Mouse (Mus musculus): ENCODE results near the gene Cpt1b. TPM values are rescaled to one million over a fixed set of nuclear protein-coding genes. Genes with fewer than 3 reads are reported as not detected.

Gene Cpt1b
- polyA plus RNA-seq, 1 experiment from 2014 or later, result 0.54 TPM

DNA sequence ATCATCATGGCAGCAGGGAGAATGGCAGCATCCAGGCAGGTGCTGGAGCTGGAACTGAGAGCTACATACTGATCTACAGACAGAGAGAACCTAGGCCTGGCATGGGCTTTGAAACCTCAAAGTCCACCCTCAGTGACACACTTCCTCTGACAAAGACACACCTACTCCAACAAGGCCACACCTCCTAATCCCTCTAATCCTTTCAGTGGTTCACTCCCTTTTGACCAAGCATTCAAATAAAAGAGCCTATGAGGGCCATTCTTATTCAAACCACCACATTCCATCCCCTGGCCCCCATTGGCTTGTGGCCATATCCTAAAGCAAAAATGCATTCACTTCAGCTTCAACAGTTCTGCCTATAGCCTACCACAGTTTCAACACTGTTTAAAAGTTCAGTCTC is 19.0 kb downstream of the Cpt1b start:
- no peaks in the 10 kb centered on the region for H3K27me3 ChIP-seq (ENCODE audit: insufficient read depth, low read length)
- H3K9ac ChIP-seq, result no peak overlapping the region
- no peaks in the 10 kb centered on the region for H3K9me3 ChIP-seq (ENCODE audit: low read depth, low read length)
- no peak for DNase-seq
- H3K27ac ChIP-seq (ENCODE audit: low read depth), result no peak overlapping the region
- no peaks in the 10 kb centered on the region for H3K36me3 ChIP-seq (ENCODE audit: insufficient read depth)
- no peak overlapping the region for H3K4me3 ChIP-seq (ENCODE audit: low read depth, low read length)
- TF ChIP-seq CTCF (IDR thresholded peaks at IDR 0.05; ENCODE audit: low read depth), result no peak
- H3K4me2 ChIP-seq, result no peak overlapping the region
- no peak for ATAC-seq (ENCODE audit: insufficient read depth)
- no peaks in the 10 kb centered on the region for H3K4me1 ChIP-seq (ENCODE audit: insufficient read depth)

DNA sequence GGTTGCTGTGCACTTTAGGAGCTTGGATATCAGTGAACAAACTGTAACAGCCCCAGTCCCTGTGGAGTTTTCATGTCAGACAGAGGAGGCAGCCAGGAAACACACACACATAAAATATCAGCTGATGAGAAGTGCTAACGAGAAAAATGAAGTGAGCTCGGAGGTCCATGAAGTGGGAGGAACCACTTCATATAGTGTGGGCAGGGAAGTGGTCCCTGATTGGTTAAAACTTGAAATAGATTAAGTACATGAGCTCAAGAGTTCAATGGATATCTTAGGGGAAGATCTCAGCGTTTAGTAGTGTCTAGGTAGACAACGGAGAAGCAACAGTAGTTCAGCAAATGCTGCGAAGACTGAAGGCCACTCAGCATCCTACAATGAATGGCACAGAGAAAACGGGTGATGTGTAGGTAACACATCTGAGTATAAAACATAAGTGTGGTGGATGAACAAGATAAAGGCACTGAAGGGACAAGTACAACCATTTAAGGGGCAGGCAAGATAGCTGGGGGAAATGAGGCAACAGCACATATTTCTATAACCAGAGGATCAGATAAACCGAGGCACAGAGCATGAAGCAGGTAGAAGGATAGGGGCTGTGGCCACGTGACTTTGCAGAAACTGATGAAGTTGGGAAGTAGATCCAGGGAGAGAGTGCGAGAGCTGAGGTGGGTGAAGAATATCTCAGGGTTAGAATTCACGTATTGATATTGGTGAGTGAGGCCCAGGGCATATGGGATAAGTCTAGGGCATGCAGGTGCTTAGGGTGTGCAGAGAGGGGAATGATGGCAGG is 20.6 kb downstream of the Cpt1b start:
- DNase-seq (no peak), ATAC-seq (ENCODE audit: insufficient read depth) (no peak)
- Histone ChIP-seq H3K4me1 (ENCODE audit: insufficient read depth) (no peaks in the 10 kb centered on the region), H3K27me3 (ENCODE audit: insufficient read depth, low read length) (no peaks in the 10 kb centered on the region), H3K36me3 (ENCODE audit: insufficient read depth) (no peaks in the 10 kb centered on the region), H3K4me2 (no peak overlapping the region), H3K27ac (ENCODE audit: low read depth) (no peak overlapping the region), H3K9ac (no peak overlapping the region), H3K4me3 (ENCODE audit: low read depth, low read length) (no peak overlapping the region), H3K9me3 (ENCODE audit: low read depth, low read length) (no peaks in the 10 kb centered on the region)
- 78% methylated on average over 10 of the region's 10 CpGs for WGBS
- TF ChIP-seq CTCF (IDR thresholded peaks at IDR 0.05; ENCODE audit: low read depth), result no peak

DNA sequence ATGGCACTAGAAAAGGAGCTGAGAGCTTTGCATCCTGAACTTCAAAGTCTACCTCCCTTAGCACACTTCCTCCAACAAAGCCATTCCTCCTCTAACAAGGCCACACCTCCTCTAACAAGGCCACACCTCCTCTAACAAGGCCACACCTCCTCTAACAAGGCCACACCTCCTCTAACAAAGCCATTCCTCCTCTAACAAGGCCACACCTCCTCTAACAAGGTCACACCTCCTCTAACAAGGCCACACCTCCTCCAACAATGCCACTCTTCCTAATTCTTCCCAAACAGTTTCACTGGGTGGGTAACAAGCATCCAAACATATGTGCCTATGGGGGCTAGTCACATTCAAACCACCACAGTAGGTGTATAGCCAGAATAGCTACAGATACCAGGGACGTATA is 23.2 kb downstream of the Cpt1b start:
- WGBS, result 84% methylated on average over 1 of the region's 1 CpGs

GRCm38 (mm10) chr15:89399716-89400115 is 25.9 kb downstream of the Cpt1b start:
- no peaks in the 10 kb centered on the region for H3K9me3 ChIP-seq (ENCODE audit: low read depth, low read length)
- no peaks in the 10 kb centered on the region for H3K27me3 ChIP-seq (ENCODE audit: insufficient read depth, low read length)
- H3K9ac ChIP-seq, result no peak overlapping the region
- no peak overlapping the region for H3K4me3 ChIP-seq (ENCODE audit: low read depth, low read length)
- no peaks in the 10 kb centered on the region for H3K36me3 ChIP-seq (ENCODE audit: insufficient read depth)
- H3K27ac ChIP-seq (ENCODE audit: low read depth), result no peak overlapping the region
- no peak overlapping the region for H3K4me2 ChIP-seq
- 52% methylated on average over 1 of the region's 1 CpGs for WGBS
- ATAC-seq (ENCODE audit: insufficient read depth), result no peak
- no peak for DNase-seq
- H3K4me1 ChIP-seq (ENCODE audit: insufficient read depth), result no peaks in the 10 kb centered on the region
- TF ChIP-seq CTCF (IDR thresholded peaks at IDR 0.05; ENCODE audit: low read depth), result no peak

More for the DNA sequence above, 23.2 kb downstream of the Cpt1b start:
- Histone ChIP-seq H3K4me3 (ENCODE audit: low read depth, low read length) (no peak overlapping the region), H3K27ac (ENCODE audit: low read depth) (no peak overlapping the region), H3K9ac (no peak overlapping the region), H3K36me3 (ENCODE audit: insufficient read depth) (no peaks in the 10 kb centered on the region), H3K4me2 (no peak overlapping the region), H3K4me1 (ENCODE audit: insufficient read depth) (no peaks in the 10 kb centered on the region), H3K9me3 (ENCODE audit: low read depth, low read length) (no peaks in the 10 kb centered on the region), H3K27me3 (ENCODE audit: insufficient read depth, low read length) (no peaks in the 10 kb centered on the region)
- TF ChIP-seq CTCF (IDR thresholded peaks at IDR 0.05; ENCODE audit: low read depth), result no peak
- ATAC-seq (ENCODE audit: insufficient read depth), result no peak
- no peak for DNase-seq

DNA sequence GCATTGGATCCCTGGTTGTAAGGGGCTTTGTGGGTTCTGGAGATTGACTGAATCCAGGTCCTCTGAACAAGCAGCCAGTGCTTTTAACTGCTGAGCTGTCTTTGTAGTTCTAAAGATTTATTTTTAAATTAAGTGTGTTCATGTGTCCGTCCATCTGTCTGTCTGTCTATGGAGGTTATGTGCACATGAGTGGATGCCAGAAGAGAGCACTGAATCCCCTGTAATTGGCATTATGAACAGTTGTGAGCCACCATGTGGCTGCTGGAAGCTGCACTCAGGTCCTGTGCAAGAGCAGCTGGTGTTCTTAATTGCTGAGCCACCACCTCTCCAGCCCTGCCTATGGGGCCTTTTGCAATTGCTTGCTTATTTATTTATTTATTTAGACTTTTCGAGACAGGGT is 27.5 kb downstream of the Cpt1b start:
- ATAC-seq (ENCODE audit: insufficient read depth) (no peak), DNase-seq (no peak)
- no peak for TF ChIP-seq CTCF (IDR thresholded peaks at IDR 0.05; ENCODE audit: low read depth)

DNA sequence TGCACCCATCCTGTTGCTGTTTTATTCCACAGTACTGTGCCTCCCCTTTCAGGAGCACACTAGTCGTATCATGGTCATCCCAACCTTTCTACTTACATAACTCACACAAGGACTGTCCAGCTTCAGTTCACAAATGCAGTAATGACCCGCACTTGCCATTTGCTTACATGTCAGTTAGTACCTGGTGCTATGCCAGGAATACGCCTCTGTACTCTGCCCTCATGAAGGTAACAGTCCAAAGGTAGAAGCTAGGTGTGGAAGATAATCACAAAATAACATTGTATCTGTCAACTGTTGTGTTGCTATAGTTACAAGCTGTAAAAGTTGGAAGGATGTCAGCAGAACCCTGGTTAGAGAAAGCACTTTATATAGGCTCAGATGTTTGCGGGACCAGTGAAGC is 28.8 kb downstream of the Cpt1b start:
- Histone ChIP-seq H3K4me2 (no peak overlapping the region), H3K9ac (no peak overlapping the region), H3K27me3 (ENCODE audit: insufficient read depth, low read length) (no peaks in the 10 kb centered on the region), H3K9me3 (ENCODE audit: low read depth, low read length) (no peaks in the 10 kb centered on the region), H3K4me1 (ENCODE audit: insufficient read depth) (no peaks in the 10 kb centered on the region), H3K4me3 (ENCODE audit: low read depth, low read length) (no peak overlapping the region), H3K36me3 (ENCODE audit: insufficient read depth) (no peaks in the 10 kb centered on the region), H3K27ac (ENCODE audit: low read depth) (no peak overlapping the region)
- TF ChIP-seq CTCF (IDR thresholded peaks at IDR 0.05; ENCODE audit: low read depth), result no peak
- ATAC-seq (ENCODE audit: insufficient read depth) (no peak), DNase-seq (no peak)
- 76% methylated on average over 4 of the region's 4 CpGs for WGBS

More for the DNA sequence above, 27.5 kb downstream of the Cpt1b start:
- H3K9ac ChIP-seq, result no peak overlapping the region
- no peaks in the 10 kb centered on the region for H3K27me3 ChIP-seq (ENCODE audit: insufficient read depth, low read length)
- no peaks in the 10 kb centered on the region for H3K9me3 ChIP-seq (ENCODE audit: low read depth, low read length)
- no peak overlapping the region for H3K4me2 ChIP-seq
- H3K4me3 ChIP-seq (ENCODE audit: low read depth, low read length), result no peak overlapping the region
- no peak overlapping the region for H3K27ac ChIP-seq (ENCODE audit: low read depth)
- WGBS, result 82% methylated on average over 2 of the region's 2 CpGs
- H3K36me3 ChIP-seq (ENCODE audit: insufficient read depth), result no peaks in the 10 kb centered on the region
- no peaks in the 10 kb centered on the region for H3K4me1 ChIP-seq (ENCODE audit: insufficient read depth)

- no peak overlapping the region for H3K4me2 ChIP-seq
- no peak overlapping the region for H3K4me3 ChIP-seq (ENCODE audit: low read depth, low read length)
- no peak for TF ChIP-seq CTCF (IDR thresholded peaks at IDR 0.05; ENCODE audit: low read depth)
- DNase-seq (no peak), ATAC-seq (ENCODE audit: insufficient read depth) (no peak)
- H3K9ac ChIP-seq, result no peak overlapping the region
- no peaks in the 10 kb centered on the region for H3K4me1 ChIP-seq (ENCODE audit: insufficient read depth)
- no peak overlapping the region for H3K27ac ChIP-seq (ENCODE audit: low read depth)
- no peaks in the 10 kb centered on the region for H3K9me3 ChIP-seq (ENCODE audit: low read depth, low read length)
- WGBS, result 87% methylated on average over 10 of the region's 10 CpGs
- no peaks in the 10 kb centered on the region; the same call in 1 of the 2 replicates for H3K27me3 ChIP-seq (ENCODE audit: insufficient read depth, low read length)
- H3K36me3 ChIP-seq (ENCODE audit: insufficient read depth), result no peaks in the 10 kb centered on the region
Observed at GRCm38 (mm10) chr15:89390081-89390480, 35.6 kb downstream of the Cpt1b start.
